Mouse (Mus musculus) heart, postnatal 10 days (tissue): ENCODE measurements around the gene Tvp23a. TPM values are rescaled to one million over a fixed set of nuclear protein-coding genes. Genes with fewer than 3 reads are reported as not detected.

Source experiments
- DNase-seq, 2 experiments: peaks; one replicate each; pipeline ENCODE4 v3.0.0; 2021
- intact Hi-C: fragments of 180-260 bp; cut with DNase I; formaldehyde crosslinking; loops from one replicate; pipeline ENCODE4 v1.15.1; 2025
- total RNA-seq, 2 experiments: library from RNA; stranded (reverse); gene quantifications; 2 replicates each; pipeline ENCODE4 v1.2.3; 2021

Gene Tvp23a
- total RNA-seq = under 1 TPM; 0.93 to 0.99 TPM

- DNase-seq = peak; percentile 58 to 62
- intact Hi-C loops = no loop called here
These were observed at the start of gene Tvp23a for GRCm38 (mm10) chr16:10447264-10447594. Gene Tvp23a (minus strand): TSS chr16:10447362.

GRCm38 (mm10) chr16:10495824-10496298 lies 48.7 kb upstream of the Tvp23a start:
- intact Hi-C loops = no loop called here
- no peak for DNase-seq

- no peak for DNase-seq
- intact Hi-C loops = no loop called here
These were observed 45.4 kb upstream of the Tvp23a start for GRCm38 (mm10) chr16:10492587-10492986.

- no peak for DNase-seq
- intact Hi-C loops = no loop called here
These were observed 44.6 kb upstream of the Tvp23a start for GRCm38 (mm10) chr16:10491716-10492115.

- no peak for DNase-seq
- intact Hi-C loops = no loop called here
These were observed 43.5 kb upstream of the Tvp23a start for GRCm38 (mm10) chr16:10490503-10491150.

- DNase-seq = no peak
These were observed 42.8 kb upstream of the Tvp23a start for GRCm38 (mm10) chr16:10489904-10490457.

GRCm38 (mm10) chr16:10489483-10489882 lies 42.3 kb upstream of the Tvp23a start:
- DNase-seq = no peak
- intact Hi-C loops = no loop called here

More at GRCm38 (mm10) chr16:10489904-10490457, 42.8 kb upstream of the Tvp23a start:
- intact Hi-C loops = no loop called here

- intact Hi-C loops = no loop called here
- no peak for DNase-seq
These were observed 41.8 kb upstream of the Tvp23a start for GRCm38 (mm10) chr16:10488769-10489481.

GRCm38 (mm10) chr16:10487895-10488493 lies 40.8 kb upstream of the Tvp23a start:
- intact Hi-C loops = no loop called here
- no peak for DNase-seq

- DNase-seq = no peak
- intact Hi-C loops = no loop called here
These were observed 39.8 kb upstream of the Tvp23a start for GRCm38 (mm10) chr16:10486993-10487392.

- DNase-seq = no peak
These were observed 35.2 kb upstream of the Tvp23a start for GRCm38 (mm10) chr16:10482343-10482742.

GRCm38 (mm10) chr16:10479857-10480256 lies 32.7 kb upstream of the Tvp23a start, which contains the start of gene Ciita:
Gene Ciita (plus strand): TSS chr16:10480059.
- intact Hi-C loops = no loop called here
- no peak for DNase-seq

More at GRCm38 (mm10) chr16:10482343-10482742, 35.2 kb upstream of the Tvp23a start:
- intact Hi-C loops = no loop called here

- intact Hi-C loops = no loop called here
- DNase-seq = no peak
These were observed 28.8 kb upstream of the Tvp23a start for GRCm38 (mm10) chr16:10475919-10476318.

GRCm38 (mm10) chr16:10474956-10475355 lies 27.8 kb upstream of the Tvp23a start:
- no peak for DNase-seq
- intact Hi-C loops = no loop called here

GRCm38 (mm10) chr16:10471950-10472349 lies 24.8 kb upstream of the Tvp23a start:
- intact Hi-C loops = no loop called here

GRCm38 (mm10) chr16:10468201-10468600 lies 21.0 kb upstream of the Tvp23a start:
- intact Hi-C loops = no loop called here
- no peak for DNase-seq

More at GRCm38 (mm10) chr16:10471950-10472349, 24.8 kb upstream of the Tvp23a start:
- DNase-seq = no peak

GRCm38 (mm10) chr16:10467391-10468107 lies 20.4 kb upstream of the Tvp23a start:
- DNase-seq = no peak
- intact Hi-C loops = no loop called here

GRCm38 (mm10) chr16:10465011-10465681 lies 18.0 kb upstream of the Tvp23a start:
- intact Hi-C loops = no loop called here
- DNase-seq = no peak

- intact Hi-C loops = no loop called here
- DNase-seq = no peak
These were observed 14.0 kb upstream of the Tvp23a start for GRCm38 (mm10) chr16:10461178-10461577.

GRCm38 (mm10) chr16:10460188-10460587 lies 13.0 kb upstream of the Tvp23a start:
- intact Hi-C loops = no loop called here

More at GRCm38 (mm10) chr16:10460188-10460587, 13.0 kb upstream of the Tvp23a start:
- DNase-seq = no peak
